ENCODE assay signal across 24 mouse cellular contexts in the genomic region with DNA sequence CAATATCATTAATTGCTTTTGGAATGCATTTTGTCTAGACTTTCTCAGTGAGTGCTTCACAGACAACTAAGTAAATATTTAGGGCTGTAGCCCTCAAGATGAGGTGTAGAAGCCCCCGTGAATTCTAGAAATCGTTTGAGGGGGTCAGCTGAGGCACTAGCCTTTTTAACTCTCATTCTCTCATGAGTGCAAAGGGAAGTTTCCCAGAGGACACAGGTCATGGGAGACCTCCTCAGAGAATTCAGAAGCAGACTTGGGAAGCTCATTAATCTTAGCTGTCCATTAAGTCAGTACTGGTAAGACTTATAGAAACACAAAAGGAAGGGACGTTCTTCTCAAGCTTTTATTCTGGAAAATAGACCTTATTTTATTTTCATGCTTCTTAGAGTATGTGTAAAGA. TPM values are rescaled to one million over a fixed set of nuclear protein-coding genes. Genes with fewer than 3 reads are reported as not detected.
DNase-seq lines count a peak whose midpoint lies in the region; ATAC-seq lines count a peak whose summit lies in the region.
"Had no signal": no experiment of that assay in that cellular context is flagged by ENCODE, and none has a peak within 500 bp of the region (broad histone marks: within the 10 kb centered on the region; RNA-seq: fewer than 3 reads in every experiment).

No protein-coding gene starts in this region.

- intact Hi-C loops in left cerebral cortex, postnatal 10 days (cut with DNase I), result no loop called here

- H3K9ac ChIP-seq in kidney, embryonic 14.5 days (ENCODE audit: low read depth, low read length), result no peak overlapping the region
- H3K9ac ChIP-seq in intestine, embryonic 15.5 days, result no peak overlapping the region
- no peak overlapping the region for H3K9ac ChIP-seq in heart, embryonic 11.5 days (ENCODE audit: low read depth, low read length)
- H3K9ac ChIP-seq: embryonic facial prominence, embryonic 12.5 days; embryonic facial prominence, embryonic 15.5 days; forebrain, postnatal 0 days; heart, embryonic 13.5 days; hindbrain, embryonic 12.5 days; hindbrain, embryonic 15.5 days had no signal

- no peaks in the 10 kb centered on the region for H3K36me3 ChIP-seq in kidney, embryonic 14.5 days (ENCODE audit: control insufficient read depth, insufficient read depth, low read length)
- H3K36me3 ChIP-seq in intestine, embryonic 15.5 days, result no peaks in the 10 kb centered on the region
- no peaks in the 10 kb centered on the region for H3K36me3 ChIP-seq in heart, embryonic 11.5 days (ENCODE audit: control insufficient read depth, insufficient read depth, low read length)
- H3K36me3 ChIP-seq: embryonic facial prominence, embryonic 12.5 days; embryonic facial prominence, embryonic 15.5 days; heart, embryonic 13.5 days; hindbrain, embryonic 12.5 days; hindbrain, embryonic 15.5 days had no signal

- no peaks in the 10 kb centered on the region for H3K9me3 ChIP-seq in kidney, embryonic 14.5 days (ENCODE audit: control insufficient read depth, low read length)
- H3K9me3 ChIP-seq in intestine, embryonic 15.5 days, result no peaks in the 10 kb centered on the region
- no peaks in the 10 kb centered on the region for H3K9me3 ChIP-seq in heart, embryonic 11.5 days (replicated peaks; ENCODE audit: control insufficient read depth, low read length)
- H3K9me3 ChIP-seq: embryonic facial prominence, embryonic 12.5 days; embryonic facial prominence, embryonic 15.5 days; heart, embryonic 13.5 days; hindbrain, embryonic 12.5 days; hindbrain, embryonic 15.5 days had no signal

- no peak overlapping the region for H3K27ac ChIP-seq in kidney, embryonic 14.5 days (ENCODE audit: low read depth, low read length)
- H3K27ac ChIP-seq in intestine, embryonic 15.5 days, result no peak overlapping the region
- no peak overlapping the region for H3K27ac ChIP-seq in heart, embryonic 11.5 days (ENCODE audit: low read depth, low read length)
- H3K27ac ChIP-seq: embryonic facial prominence, embryonic 12.5 days; embryonic facial prominence, embryonic 15.5 days; heart, embryonic 13.5 days; hindbrain, embryonic 12.5 days; hindbrain, embryonic 15.5 days had no signal

- no peaks in the 10 kb centered on the region for H3K27me3 ChIP-seq in kidney, embryonic 14.5 days (ENCODE audit: control insufficient read depth, insufficient read depth, low read length)
- H3K27me3 ChIP-seq in intestine, embryonic 15.5 days (replicated peaks), result no peaks in the 10 kb centered on the region
- no peaks in the 10 kb centered on the region for H3K27me3 ChIP-seq in heart, embryonic 11.5 days (ENCODE audit: control insufficient read depth, insufficient read depth, low read length)
- H3K27me3 ChIP-seq: embryonic facial prominence, embryonic 12.5 days; embryonic facial prominence, embryonic 15.5 days; heart, embryonic 13.5 days; hindbrain, embryonic 12.5 days; hindbrain, embryonic 15.5 days had no signal

- ATAC-seq in kidney, embryonic 14.5 days (ENCODE audit: low FRiP score, low TSS enrichment), result 0 out of 2 replicates have a peak, but pooled peaks have one; percentile 41
- ATAC-seq in intestine, embryonic 15.5 days, result no peak
- no peak for ATAC-seq in heart, embryonic 11.5 days (replicated peaks; ENCODE audit: insufficient number of reproducible peaks, low FRiP score, low TSS enrichment)
- ATAC-seq: forebrain, embryonic 14.5 days; forebrain, postnatal 0 days; intestine, embryonic 16.5 days had no signal

- no peak overlapping the region for H3K4me2 ChIP-seq in kidney, embryonic 14.5 days (replicated peaks; ENCODE audit: low read depth, low read length)
- no peak overlapping the region for H3K4me2 ChIP-seq in intestine, embryonic 15.5 days (replicated peaks)
- H3K4me2 ChIP-seq in heart, embryonic 11.5 days, result no peak overlapping the region
- H3K4me2 ChIP-seq: embryonic facial prominence, embryonic 12.5 days; embryonic facial prominence, embryonic 15.5 days; heart, embryonic 13.5 days; hindbrain, embryonic 12.5 days; hindbrain, embryonic 15.5 days had no signal

- WGBS in kidney, embryonic 14.5 days, result 7% methylated on average over 3 of the region's 3 CpGs
- 16% methylated on average over 3 of the region's 3 CpGs for WGBS in intestine, embryonic 15.5 days
- 43% methylated on average over 3 of the region's 3 CpGs for WGBS in heart, embryonic 11.5 days (ENCODE audit: insufficient replicate concordance)

- peaks cover 15% of the 10 kb centered on the region; the same call in 1 of the 2 replicates for H3K4me1 ChIP-seq in kidney, embryonic 14.5 days (ENCODE audit: control insufficient read depth, insufficient read depth, low read length)
- H3K4me1 ChIP-seq in intestine, embryonic 15.5 days (replicated peaks), result no peaks in the 10 kb centered on the region
- H3K4me1 ChIP-seq in heart, embryonic 11.5 days (ENCODE audit: control insufficient read depth, insufficient read depth, low read length), result no peaks in the 10 kb centered on the region
- H3K4me1 ChIP-seq: embryonic facial prominence, embryonic 12.5 days; embryonic facial prominence, embryonic 15.5 days; heart, embryonic 13.5 days; hindbrain, embryonic 15.5 days had no signal

- no peak overlapping the region for H3K4me3 ChIP-seq in kidney, embryonic 14.5 days (ENCODE audit: low read length)
- no peak overlapping the region for H3K4me3 ChIP-seq in intestine, embryonic 15.5 days (replicated peaks)
- no peak overlapping the region for H3K4me3 ChIP-seq in heart, embryonic 11.5 days (ENCODE audit: low read depth, low read length)
- H3K4me3 ChIP-seq: embryonic facial prominence, embryonic 12.5 days; embryonic facial prominence, embryonic 15.5 days; heart, embryonic 13.5 days; hindbrain, embryonic 12.5 days; hindbrain, embryonic 15.5 days had no signal

- no peak for DNase-seq in kidney, adult 11 months
- DNase-seq in 3T3-L1 (ENCODE audit: low read depth, low spot score), result peak; percentile 20
- DNase-seq in embryo, embryonic 10 days (ENCODE audit: low spot score), result peak; percentile 64
- peak; percentile 29 for DNase-seq in embryo, embryonic 9.5 days (ENCODE audit: extremely low spot score)
- DNase-seq in left cerebral cortex, postnatal 10 days (ENCODE audit: extremely low spot score in 1 of 2, low spot score in 2 of 2), result no peak
- DNase-seq: adrenal gland, adult 8-10 months; adrenal gland, postnatal 36 days; cerebellum, adult 18-20 months; cerebellum, adult 9-10 months; cerebellum, postnatal 14 days; forebrain, postnatal 0 days; gastrocnemius, postnatal 25 days; heart, postnatal 14 days; heart, postnatal 4 days had no signal

RNA-seq across cellular contexts. Expression of gene Agps, which starts 7.1 kb away (rescaled TPM):
- polyA plus RNA-seq in kidney, embryonic 14.5 days (2014; fragmentation: Nextera tagmentation; extraction: Ambion mirVana), result 33.9 and 51.3 TPM in 2 replicates
- polyA plus RNA-seq in intestine, embryonic 15.5 days (2015; fragmentation: Nextera tagmentation; extraction: Ambion mirVana), result 29.3 and 32.9 TPM in 2 replicates
- 10 to 100 TPM; 60.4 to 62.3 TPM for total RNA-seq in left cerebral cortex, postnatal 10 days (2021)
- polyA plus RNA-seq in heart, embryonic 11.5 days (2014; fragmentation: Nextera tagmentation; extraction: Ambion mirVana), result 29.2 and 41.2 TPM in 2 replicates

Comparison
In these comparisons a context has a peak if more than half of its experiments do, and no peak if none do; other contexts are left out.
1. DNase-seq: peak in 3T3-L1 (single experiment), embryo, embryonic 10 days (single experiment) and embryo, embryonic 9.5 days (single experiment); none in kidney, adult 11 months (single experiment) and left cerebral cortex, postnatal 10 days (0 of 2).